Mouse (Mus musculus) T-helper 2 cell (primary cell): ENCODE measurements around the gene Rreb1.

Source experiments
- in situ Hi-C: fragments of 300-600 bp; cut with MboI, MseI; formaldehyde crosslinking; loops from one replicate; pipeline ENCODE4 v1.15.1; 2025; ENCODE audit warnings: high pct_unique_total_duplicates

Rreb1 gene

DNA sequence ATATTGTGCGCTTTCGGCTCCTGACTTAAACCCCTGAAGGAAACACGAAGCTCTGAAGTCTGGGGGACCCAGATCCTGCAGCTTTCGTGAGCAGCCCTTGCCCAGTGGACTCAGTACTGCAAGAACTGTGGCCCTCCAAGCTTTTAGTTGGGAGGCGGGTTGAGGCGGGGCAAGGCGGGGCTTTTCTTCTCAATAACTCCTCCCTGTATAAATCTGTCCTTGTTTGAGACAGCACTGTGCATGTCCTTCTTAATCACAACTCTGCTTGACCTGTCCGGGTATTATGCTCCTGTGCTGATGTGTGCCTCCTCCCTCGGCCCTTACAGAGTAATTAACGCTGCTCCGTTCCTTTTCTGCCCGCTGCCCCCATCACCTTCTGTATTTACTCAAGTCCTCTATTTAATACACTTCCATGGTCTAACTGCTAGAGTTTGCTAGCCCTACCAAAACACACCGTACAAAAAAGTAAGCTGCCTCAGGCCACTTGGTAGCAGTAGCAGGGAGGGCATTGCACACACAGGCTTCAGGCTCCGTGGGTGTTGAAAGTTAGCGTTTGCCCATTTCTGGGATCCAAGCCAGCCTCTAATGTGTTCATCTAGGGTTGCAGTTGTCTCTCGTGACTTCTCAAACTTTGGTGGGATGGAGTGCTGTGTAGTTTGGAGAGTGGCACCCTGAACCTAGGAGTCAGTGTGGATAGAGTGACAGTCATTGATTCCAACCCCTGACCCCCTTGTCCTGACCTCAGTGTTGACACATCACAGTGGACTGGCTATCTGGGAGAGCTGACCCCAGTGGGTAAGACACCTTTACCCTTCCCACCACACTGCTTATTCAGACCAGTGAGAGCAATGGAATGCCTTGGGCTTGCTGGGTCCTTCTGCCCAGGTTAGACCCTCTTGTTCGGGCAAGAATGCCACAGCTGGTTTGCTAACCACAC, 164.0 kb downstream of the Rreb1 start:
- in situ Hi-C loops: no loop called here

DNA sequence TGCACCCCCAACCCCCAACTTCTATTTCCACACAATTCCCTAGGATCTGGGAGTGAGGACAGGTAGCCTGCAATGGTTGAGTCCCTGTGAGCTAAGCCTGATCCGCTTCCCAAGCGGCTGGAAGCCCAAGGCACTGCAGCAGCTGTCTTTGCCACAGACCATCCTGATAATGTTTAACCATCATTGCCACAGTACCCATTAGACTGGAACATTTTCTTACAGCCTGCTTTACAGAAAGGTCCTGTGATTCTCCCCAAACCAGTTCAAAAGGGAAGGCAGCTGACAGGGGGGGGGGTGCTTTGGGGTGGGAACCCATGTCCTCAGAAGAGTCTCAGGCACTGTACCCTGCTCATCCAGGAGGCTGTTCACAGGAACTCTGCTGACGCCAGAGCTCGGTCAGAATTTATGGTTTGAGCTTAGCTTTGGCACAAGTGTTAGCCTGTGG, 164.7 kb downstream of the Rreb1 start:
- in situ Hi-C loops: no loop called here

DNA sequence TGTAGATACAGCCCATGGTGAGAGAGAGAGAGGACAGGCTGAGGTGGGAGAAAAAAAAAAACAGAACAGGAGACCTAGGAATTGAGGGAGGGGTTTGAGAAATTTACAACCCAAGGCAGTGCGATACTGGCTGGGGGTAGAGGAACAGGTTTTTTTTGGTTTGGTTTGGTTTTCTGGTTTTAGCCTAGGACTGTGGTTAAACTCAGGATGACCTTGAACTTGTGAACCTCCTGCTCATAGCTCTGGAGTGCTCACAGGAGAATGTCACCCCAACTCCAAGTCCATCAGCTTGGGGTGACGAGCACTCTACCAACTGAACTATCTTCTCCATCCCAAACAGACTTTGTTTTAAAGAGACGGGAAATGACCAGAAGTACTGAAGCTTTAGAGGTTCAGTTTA, 165.3 kb downstream of the Rreb1 start:
- in situ Hi-C loops: no loop called here

DNA sequence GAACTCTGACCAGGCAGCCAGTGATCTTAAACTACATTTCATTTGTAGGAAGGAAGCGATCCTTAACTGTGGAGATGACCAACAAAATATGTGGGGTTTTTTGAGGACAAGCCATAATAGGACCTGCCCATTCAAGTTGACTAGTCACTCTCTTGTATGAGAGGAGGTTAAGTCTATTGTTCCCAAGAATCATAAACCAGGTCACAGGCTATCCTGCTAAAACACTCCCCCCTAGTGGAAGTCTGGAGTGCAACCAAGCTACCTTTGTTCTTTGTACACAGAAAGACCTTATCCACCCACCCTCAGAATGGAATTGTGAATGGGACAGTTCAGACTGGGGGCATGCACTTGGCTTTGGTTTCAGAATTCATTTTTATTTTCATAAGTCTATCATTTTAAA, 166.1 kb downstream of the Rreb1 start:
- in situ Hi-C loops: no loop called here

DNA sequence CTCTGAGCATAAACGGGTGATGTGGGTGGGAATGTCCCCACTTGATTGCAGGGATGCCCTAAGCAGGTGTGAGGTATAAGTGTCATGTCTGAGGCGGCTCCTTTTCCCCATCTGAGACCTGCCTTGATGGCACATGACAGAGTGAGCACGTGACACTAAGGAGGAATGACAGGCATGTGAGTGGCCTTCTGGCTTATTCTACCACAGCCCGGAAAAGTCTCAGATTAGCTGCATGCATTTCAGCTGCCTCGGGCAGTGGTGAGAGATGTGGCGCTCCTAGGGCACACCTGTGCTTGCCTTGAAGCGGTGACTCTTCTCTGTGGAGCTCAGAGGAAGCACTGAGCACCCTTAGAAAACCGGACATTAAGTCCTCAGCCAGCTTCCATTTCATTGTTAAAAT, 167.2 kb downstream of the Rreb1 start:
- in situ Hi-C loops: no loop called here

DNA sequence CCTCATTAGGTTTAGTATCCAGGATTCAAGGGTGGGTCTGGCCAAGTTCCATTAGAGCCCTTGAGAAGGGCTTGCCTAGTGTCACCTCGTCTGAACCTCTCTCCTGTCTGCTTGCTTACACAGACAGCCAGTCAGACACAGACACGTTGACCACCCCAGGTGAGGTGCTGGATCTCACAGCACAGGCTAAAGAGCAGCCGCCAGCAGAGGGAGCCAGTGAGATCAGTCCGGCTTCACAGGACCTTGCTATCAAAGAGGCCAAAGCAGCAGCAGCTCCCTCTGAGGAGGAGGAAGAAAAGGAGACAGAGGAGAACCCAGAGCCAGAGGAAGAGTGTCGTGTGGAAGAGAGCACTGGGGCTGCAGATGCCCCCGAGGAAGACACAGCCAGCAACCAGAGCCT, 168.5 kb downstream of the Rreb1 start:
- in situ Hi-C loops: no loop called here

DNA sequence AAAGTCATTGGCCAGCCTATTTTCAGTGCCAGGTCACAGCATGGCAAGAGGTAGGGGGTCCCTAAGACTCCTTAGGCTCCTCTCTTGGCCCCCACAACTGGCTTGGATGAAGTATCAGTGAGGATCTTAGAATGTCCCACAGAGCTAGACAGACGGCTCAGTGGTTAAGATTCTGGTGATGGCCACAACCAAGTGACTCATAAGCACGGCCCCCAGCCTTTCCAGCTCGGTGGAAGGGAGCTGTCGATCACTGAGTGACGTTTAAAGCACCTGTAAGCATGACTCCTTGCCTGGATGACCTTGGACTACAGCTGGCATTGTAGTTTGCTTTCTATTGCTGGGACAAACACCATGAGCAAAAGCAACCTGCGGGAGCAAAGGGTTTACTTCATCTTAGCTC, 174.8 kb downstream of the Rreb1 start:
- in situ Hi-C loops: no loop called here

DNA sequence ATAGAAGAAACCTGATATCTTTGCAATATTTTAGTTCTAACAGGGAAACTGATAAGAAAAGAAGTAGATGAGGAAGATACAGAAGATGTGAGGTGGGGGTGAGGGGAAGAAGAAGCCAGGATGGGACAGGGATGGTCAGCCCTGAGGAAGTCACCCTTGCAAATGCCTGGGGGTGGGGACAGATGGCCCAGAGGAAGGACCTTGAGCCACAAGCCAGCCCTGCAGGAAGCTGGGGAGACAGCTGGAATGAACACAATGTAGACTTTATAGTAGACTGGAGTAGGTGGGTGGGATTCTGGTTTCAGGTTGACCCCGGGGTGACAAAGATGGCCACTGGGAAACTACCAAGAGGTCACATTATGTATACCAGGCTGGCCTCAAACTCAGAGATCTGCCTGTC, 176.1 kb downstream of the Rreb1 start:
- in situ Hi-C loops: no loop called here

DNA sequence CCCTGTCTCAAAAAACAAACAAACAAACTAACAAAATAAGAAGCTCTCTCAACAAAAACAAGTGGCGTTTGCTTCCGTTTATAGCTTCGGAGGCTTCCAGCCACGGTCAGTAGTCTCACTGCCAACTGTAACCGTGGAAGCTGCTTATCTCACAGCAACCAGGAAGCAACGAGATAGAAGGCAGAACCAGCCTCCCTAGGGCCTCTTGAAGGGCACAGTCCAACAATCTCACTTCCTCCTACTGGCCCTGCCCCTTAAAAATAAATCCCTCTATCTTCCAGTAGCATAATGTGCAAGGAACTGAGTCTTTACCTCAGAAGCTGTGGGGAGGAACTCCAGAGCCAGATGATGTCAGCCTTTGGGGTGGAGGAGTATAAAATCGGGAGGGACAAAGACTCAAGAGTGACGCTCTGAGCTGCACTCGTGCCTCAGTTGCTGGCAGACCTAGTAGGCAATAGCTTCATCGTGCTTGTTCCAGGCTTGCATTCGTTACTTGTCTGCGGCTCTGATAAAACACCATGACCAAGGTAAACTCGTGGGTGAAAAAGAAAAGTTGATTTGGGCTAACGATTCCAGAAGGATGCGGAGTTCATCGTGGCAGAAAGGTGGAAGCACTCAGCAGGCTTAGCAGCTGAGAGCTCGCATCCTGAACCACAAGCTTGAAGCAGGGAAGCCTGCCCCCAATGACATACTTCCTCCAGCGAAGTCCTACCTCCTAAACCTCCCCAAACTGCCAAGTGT, 180.5 kb downstream of the Rreb1 start:
- in situ Hi-C loops: no loop called here

DNA sequence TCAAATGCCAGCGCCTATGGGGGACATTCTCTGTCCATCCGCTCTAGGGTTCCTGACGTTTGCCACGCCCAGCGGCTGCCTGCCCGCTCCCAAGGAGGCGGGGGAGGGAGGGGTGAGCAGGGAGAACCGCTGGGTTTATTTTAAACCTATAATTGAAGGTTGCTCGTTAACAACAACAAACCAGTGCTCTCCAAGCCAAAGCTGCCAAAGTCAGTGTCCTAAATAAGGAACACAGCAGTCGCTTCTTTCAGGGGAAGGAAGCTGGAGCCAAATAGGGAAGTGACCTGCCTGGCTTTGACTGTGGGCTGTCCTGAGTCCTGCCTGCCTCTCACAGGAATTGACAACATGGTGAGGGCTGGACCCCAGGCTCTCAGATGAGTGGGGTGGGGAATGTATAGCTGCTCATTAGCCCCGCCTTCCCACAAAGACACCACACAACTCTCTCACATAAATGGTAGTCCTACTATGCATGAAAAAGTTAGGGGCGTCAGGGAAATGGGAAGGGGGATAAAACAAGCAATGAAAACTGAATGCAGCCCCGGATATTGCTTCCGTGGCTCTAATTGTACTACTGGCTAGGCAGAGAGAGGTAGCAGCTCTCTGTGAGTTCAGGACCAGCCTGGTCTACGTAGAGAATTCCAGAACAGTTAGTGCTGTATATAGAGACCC, 181.2 kb downstream of the Rreb1 start:
- in situ Hi-C loops: no loop called here

DNA sequence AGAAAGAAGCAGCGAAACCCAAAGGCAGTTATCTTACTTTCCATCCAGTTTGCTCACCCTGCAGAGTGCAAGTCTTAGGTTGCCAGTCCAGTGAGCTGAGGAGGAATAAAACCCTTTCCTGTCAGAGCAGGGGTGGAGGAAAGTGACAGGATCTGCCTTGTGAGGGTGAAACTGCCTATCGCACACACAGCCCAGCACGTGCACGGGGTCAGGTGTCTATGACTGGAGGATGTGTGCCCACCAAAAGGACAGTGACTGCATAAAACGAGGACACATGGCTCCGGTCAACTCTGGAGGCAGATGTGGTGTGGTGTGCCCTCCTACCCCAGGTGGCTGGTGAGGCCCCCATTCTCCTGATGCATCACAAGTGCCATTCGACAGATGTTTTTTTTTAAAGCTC, 181.7 kb downstream of the Rreb1 start:
- in situ Hi-C loops: no loop called here

DNA sequence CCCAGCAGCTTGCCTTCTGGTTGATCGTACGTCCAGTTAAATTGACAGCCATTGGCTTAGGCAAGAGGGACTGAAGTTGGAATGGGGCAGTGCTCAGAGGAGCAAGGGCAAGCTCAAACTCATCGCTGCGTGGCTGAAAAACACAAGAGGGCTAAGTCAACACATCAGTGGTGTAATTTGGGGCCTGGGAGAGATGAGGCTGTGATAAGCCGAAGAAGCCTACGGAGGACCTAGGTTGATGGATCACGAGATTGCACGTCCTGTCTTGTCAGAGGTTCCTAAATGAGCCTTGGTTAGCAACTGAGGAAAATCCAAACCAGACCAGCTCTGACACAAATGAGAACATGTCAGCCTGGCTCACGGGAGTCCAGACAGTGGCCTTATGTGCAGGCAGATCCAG, 184.3 kb downstream of the Rreb1 start:
- in situ Hi-C loops: no loop called here

DNA sequence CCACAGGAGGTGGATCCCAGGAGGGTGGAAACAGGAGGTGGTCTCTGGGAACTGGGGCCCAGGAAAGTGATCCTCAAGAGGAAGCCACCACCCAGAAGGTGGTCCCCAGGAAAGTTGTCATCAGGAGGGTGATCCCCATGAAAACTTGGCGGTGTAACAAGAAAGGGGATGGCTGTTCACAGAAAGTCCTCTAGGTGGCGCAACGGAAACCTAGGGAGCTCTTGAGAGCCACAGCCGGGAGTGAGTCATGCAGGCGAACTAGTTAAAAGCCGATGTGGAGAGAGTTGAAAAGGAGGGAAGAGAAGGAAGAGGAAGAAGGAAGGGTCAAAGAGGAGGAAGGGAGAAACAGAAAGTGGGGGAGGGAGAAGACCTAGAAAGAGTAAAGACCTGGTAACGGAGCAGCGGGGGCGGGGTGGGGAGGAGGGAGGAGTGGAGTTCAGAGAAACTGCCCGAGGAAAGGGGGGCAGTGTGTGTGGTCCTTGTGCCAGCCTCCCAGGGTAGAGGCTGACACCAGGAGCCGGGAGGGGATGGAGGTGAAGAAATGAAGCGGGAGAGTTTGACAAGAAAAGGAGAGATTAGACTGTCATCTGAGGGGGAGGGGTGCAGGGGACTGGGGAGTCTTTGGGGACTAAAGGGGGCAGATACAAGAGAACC, 185.3 kb downstream of the Rreb1 start:
- in situ Hi-C loops: no loop called here

DNA sequence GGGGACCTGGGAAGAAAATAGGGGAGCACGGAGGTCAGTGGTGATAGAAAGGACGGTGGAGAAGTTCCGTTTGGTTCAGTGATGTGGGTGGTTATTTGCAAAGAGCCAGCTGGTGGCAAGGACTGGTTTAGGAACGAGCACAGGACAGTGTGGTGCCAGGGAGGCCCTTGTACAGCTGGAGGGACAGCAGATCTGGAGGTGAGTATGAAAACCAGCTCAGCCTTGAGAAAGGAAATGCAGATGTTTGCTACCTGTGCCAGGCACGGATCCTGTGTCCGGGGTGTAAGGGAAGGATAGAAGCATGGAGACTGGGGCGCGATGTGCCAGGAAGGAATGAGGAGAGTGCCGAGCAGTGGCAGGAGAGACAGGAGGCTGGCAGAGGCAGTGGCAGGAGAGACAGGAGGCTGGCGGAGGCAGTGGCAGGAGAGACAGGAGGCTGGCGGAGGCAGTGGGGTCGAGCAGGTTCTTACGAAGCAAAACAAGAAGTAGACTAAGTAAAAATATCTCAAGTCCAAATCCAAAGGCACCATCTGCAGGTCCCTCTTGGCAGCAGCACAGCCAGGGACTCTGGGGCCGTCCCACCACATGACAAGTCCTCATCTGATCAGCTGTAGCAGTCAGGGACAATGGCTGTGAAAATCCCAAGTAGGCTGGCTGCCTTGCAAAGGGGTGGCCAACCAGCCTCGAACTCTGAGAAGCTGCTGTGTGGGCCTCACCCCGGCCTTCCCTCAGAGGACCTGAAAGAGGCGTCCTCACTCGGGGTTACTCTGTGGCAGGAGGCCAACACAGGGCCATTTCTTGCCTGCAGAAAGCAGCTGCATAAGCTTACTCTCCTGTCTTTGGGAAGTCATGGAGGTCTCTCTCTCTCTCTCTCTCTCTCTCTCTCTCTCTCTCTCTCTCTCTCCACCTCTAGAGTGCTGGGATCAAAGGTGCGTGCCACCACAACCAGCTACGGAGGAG, 186.2 kb downstream of the Rreb1 start:
- in situ Hi-C loops: no loop called here

DNA sequence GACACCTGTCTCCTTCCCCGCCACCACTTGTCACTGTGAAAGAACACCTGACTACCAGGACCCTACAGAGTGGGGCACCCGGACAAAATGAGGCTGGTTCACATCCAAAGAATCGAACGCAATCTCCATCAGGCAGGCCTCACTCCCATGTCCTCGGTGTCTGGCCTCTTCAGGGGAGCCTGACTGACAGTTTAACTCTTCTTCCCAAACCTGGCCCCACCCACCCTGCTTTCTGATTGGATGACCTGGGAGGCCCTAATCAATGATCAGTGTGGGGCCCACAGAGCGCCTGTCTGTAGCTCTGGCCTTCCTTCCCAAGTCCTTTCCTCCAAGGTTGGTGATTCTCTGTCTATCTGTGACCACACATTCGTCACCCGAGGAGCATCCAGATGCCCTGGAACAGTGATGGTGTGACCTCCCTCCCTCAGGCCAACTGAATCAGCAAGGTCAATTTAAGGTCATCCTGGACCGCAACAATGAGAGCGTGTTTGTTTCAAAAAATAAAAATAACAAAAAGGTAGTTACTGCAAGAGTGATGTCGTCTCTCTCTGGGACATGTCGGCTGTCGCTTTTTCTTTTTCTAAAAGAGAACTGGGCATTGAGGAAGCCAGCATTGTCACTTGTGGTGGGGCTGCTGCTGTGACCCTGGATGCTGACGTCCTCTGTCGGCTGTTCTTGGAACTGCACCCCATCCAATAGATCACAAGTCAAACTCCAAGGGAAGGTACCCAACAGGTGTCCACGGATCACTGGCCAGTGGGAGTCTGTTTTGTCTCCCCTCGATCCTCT, 187.1 kb downstream of the Rreb1 start:
- in situ Hi-C loops: no loop called here

DNA sequence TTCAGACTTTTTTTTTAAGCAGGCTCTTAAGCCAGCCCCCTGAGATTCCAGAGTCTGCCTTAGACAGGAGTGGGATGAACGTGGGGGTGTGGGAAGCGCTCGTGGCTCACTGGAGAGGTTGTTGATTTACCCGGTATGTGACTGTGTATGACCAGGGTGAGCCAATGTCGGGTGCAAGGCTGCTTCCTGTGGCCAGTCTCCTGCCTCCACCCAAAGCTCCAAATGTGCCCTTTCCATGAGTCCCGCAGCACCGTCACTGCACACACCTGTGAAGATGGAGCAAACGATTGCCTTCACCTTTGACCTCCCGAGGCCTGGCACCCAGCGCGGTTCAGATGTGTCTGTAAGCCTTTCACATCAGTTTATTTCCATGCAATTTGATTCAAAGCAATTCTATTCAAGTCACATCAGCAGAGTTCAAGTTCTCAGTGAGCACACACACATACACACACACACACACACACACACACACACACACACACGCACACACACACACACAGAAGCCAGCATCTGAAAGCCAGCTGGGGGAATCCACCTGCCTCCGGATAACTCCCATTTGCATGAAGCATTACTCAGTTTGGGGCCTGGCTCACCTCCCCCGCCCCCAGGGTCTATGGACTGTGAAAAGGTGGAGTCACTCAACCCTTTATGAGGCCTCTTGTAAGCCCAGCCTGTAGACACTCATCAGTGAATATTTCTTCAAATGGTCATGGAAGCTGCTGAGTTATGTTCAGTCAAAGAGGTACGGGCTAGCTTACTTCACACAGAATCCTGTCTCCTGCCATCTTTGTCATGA, 188.3 kb downstream of the Rreb1 start:
- in situ Hi-C loops: no loop called here

DNA sequence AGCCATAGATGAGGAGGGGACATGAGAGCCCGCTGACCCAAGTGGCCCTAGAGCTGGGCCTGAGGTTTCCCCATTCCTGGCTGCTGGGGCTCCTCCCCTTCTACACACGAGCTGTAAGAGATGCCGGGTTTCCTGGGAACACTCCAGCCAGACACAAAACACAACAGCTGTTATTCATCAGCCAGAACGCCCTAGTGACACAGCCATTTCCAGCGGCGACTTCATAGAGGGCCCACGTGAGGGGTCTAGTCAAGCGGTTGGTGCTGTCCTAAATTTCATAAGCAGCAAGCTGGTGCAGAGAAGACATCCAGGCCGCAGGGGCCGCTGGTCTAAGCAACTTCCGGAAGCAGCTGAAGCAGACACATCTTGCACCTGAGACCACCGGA, 188.8 kb downstream of the Rreb1 start:
- in situ Hi-C loops: no loop called here

DNA sequence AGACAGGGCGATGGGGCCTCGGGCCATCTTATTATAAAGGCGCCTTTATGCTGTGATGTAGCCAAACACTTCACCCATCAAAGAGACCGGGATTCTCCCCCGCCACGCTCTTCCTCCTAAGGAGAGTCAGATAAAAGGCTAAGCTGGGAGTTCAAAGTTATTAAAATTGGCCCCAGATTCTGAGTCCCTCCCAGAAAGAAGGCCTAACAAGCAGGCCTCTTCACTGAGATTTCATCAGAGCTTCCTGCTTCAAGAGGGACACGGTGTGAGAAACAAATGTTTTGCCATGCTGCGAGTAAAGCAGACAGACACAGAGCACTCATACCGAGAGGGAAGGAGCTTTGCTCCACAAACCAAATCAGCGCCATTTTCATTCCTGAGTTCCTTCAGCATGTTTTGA, 189.4 kb downstream of the Rreb1 start:
- in situ Hi-C loops: no loop called here

DNA sequence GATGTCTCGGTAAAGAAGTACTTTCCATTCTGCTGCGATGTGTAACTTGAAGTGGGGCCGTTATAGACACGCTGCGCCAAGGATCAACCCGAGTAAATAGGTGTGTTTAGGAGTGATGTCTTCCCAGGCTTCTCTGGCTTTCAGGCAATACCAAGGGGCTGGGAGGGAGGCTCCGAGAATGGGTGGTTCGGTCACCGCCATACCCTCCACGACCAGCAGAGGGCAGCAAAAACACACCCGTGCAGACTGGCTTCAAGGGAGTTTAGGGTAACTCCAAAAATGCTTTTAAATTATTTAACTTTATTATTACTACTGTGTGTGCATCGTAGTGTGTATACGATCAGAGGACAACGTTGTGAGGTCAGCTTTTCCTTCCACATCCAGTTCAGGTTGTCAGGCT, 191.1 kb downstream of the Rreb1 start:
- in situ Hi-C loops: no loop called here
